Mouse (Mus musculus) testis, postnatal 14 days (tissue): ENCODE results near the gene Rack1.
"Not testable (repeated sequence)": the region's sequence is repeated elsewhere in the genome, so short reads cannot be mapped to it uniquely, and the experiment has no call there.

Source experiments
- DNase-seq: peaks from one replicate; pipeline ENCODE4 v3.0.0; 2021; ENCODE audit warnings: low spot score

Rack1 gene

DNA sequence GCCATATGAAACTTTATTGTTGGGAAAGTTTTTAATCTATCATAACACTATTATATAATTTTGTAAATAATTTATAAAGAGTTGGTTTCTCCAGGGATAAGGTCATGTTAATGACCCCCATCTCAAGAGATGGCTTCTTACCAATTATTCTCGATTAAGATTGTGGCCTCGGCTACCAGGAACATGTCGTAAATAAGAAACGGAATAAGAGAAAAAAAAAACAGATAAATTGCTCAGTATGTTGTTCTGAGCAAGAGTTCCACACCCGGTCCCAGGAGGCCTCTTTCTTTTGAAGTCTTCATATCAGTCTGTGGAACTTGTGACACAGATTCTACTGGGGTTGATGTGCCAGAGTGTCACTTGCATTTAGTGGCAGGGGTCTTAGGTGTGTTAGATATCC, 41.1 kb downstream of the Rack1 start:
- DNase-seq = no peak

DNA sequence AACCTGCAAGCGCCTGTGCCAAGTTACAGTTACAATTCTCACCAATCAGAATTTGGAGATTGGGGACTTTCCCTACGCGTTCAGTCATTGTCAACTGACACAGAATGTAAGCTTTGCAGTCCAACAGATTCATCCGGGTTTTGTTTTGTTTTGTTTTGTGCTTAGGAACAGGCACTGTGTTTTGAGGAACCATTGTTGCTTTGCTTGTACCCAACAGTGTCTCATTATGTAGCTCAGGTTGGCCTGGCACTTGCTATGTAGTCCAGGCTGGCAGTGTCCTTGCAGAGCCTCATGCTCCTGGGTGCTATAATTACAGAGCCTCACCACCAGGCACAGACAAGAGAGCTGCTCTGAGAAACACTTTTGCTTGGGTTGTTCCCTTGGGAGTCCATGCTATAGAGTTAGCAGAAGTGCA, 42.3 kb downstream of the Rack1 start:
- no peak for DNase-seq

DNA sequence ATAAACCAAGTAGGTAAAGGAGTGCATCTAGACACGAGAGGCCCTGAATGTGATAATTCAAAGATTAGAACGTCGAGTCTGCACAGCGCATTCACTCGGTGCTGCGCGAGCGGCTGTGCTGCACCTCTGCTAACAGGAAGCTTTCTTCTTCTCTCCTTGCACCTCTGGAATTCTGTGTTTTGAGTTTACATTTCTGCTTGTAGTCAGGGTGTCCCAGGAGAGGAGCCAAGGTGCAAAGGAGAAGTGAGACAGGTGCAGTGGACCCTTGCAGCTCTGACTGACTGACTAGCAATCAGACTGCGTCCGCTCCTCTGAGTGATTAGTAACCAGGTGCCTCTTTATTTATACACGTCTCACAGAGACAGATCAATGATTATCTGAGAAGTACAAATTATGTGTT, 43.1 kb downstream of the Rack1 start:
- no peak for DNase-seq

DNA sequence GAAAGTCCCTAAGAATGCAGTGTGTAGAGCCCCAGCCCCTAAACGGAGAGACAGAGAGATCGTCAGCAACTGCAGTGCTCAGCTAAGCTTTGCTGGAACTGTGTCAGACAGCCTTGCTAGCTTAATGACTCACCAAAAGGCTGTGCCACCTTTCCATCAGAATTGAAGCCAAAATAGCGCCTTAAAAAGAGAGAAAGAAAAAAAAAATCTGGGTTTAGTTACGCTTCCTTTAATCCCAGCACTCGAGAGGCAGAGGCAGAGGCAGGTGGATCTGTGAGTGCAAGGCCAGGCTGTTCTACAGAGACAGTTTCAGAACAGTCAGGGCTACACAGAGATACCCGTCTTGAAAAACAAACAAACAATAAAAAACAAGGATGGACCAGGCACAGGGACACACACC, 44.2 kb downstream of the Rack1 start:
- DNase-seq = no peak

DNA sequence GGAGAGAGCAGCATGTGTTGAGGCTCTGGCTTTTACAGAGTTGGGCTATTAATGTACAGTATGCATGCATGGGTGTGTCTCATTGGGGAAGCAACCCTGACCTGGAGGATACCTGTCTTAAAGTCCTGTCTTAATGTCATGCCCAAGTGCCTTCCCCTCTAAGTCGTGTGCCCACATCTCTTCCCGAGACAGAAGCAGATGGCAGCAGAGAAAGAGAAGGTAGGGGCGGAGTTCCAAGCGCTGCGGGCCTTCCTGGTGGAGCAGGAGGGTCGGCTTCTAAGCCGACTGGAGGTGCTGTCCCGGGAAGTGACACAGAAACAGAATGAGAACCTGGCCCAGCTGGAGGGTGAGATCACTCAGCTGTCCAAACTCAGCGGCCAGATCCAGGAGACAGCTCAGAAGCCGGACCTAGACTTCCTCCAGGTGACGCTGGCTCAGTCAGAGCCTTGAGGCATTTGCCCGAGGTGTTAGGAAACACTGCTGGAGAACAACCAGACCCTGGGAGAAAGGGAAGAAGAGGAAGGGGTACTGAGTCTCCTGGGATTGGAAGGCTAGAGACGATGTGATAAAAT, 45.2 kb downstream of the Rack1 start:
- DNase-seq = no peak

DNA sequence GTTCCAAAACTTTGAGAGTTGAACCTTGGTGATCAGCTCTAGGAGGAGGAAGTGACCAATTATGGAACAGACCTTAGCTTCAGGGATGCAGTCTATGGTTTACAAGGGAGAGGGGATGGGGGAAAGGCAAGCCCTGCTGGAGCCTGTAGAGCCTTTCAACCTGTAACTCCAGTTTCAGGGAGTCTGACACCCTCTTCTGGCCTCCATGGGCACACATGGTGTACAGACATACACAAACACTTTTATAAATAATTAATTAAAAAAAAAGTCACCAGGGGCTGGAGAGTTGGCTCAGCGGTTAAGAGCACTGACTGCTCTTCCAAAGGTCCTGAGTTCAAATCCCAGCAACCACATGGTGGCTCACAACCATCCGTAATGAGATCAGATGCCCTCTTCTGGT, 46.2 kb downstream of the Rack1 start:
- not testable (repeated sequence) for DNase-seq

DNA sequence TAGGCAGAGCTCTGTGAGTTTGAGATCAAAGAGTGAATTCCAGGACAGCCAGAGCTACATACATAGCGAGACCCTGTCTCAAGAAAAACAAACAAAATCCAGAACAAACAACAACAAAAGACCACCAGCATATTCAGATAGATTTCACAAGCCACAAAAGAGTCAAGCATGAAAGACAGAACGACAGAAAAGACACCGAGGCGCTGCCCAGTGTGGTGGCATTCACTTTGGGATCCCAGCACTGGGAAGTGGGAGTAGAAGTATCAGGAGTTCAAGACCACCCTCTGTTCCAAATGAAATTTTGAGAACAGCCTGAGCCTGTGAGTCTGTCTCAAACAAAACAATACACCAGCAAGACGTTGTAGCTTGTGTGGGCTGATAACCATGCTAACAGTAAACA, 46.7 kb downstream of the Rack1 start:
- no peak for DNase-seq

DNA sequence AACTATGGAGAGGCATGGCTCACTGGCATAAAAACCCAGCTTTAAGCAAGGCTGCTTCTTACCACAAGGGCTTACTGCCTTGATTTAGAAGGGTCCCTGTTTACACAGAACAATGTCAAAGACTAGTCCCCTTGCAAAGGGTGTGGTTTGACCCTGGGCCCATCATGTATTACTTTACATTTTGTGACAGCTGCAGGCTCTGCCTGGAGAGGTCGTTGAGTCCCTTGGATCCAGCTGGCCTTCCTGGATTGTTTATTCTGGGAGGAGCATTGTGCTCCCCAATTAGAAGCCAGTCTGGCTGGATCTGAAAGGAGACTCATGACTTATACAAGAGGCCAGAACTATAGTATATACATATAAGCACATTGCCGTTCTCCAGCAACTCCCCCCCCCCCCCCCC, 50.1 kb downstream of the Rack1 start:
- DNase-seq = no peak

DNA sequence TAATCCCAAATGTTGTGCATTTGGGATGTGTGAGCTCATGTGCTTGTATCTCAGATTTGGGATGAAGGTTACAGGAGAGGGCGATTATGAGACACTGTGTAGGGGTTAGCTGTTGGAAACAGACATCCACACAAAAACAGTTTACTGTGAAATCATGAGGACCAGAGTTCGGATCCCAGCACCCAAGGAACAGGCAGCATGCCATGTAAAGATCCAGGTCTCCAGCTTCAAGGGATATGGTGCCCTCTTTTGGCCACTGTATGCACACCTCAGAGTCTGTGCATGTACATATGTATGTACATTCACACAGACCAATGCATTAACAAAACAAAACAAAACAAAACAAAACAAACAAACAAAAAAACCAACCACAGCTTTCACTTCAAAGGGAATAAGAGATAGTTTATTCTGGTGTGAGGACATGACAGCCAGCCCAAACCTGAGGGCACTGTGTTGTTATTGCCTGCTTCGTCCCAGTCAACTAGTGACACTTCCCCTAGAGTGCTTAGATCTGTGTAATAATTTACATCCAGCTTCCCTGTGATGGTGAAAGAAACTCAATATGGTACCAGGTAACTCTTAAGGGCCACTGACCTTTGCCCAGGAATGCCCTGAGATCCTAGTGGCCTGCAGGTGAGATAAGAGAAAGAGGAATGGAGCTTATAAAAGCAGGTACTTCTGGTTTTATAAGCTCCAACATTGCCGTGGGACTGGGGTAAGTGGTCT, 51.3 kb downstream of the Rack1 start:
- DNase-seq = no peak

DNA sequence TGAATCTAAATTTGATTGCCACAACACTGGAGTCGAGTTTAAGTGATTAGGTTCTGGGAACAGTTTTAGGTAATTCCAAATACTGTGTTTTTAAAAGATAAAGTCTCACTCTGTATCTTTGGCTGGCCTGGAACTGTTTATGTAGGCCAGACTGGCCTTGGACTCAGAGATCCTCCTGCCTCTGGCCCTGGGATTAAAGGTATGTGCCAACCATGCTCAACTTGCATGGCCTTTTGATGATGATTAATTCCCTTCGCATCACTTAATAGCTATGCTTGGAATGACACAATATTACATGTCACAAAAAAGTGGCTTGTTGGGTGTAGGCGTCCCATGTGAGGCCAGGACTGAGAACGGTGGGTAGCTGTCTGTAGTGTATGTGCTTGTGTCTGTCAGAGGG, 52.1 kb downstream of the Rack1 start:
- no peak for DNase-seq

DNA sequence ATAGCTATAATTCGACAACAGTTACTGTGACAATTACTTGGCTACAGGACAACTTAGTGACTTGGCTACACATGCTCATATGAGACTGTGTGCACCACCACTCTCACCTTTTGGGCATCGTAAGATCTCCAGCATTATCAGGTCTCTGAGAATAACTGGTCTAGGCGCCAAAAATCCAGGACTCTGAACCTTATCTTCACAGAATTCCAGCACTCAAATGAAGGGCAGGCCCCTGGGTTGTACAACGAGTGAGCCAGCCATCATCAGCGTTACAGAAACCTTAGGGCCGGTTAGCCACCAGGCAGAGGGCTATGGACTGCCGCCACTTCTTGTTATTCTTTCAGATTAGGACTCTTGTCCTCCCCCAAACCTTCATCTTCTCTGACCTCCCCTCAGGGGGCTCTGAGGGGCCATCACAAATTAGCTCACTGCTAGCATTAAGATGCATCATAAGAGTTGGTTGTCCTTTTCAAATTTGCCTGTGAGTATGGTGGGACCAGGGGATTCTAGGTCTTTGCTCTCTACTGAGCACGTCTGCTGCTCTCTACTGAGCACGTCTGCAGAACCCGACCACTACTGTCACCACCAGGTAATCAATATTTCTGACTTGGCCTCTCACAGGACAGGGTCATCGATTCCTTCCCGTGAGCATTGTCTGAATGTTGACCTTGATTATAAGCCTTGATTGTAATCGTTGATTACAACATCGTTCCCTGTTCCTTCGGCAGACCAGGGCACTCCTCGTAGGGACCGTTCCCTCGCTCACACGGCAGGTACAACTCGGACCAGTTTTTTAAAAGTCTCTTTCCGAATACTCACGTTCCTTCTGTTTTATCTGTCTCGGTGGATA, 52.7 kb downstream of the Rack1 start:
- DNase-seq = no peak

DNA sequence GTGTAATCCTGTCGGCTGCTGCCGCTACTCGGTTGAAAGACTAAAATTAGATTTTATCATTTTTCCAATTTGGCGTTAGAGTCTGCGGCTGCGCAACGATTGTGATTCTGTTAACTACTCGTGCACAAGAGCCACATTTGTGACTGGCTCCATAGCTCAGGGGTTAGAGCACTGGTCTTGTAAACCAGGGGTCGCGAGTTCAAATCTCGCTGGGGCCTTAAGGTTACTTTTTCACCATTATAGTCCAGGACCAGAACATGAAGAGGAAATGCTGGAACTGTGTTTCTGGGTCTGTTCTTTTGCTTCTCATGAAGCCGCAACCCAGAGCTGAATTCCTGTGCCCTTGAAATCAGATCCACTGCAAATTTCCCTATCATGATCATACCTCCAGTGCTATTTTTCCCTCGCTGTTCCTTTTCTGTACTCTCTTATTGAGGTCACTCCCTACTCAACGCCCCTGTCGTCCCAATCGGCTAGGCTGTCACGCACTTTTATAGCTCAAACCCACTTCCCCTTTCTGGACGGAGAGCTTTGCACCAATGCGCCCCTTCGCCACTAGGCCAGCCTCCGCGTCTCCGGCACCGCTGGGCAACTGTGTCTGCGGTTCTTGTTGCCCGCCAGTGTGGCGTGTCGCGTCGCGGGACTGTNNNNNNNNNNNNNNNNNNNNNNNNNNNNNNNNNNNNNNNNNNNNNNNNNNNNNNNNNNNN, 53.5 kb downstream of the Rack1 start:
- peak; percentile 68 for DNase-seq
